Mouse (Mus musculus) G1E-ER4 (cell line): Measurements from ENCODE around the gene Klhdc7b. TPM values are rescaled to one million over a fixed set of nuclear protein-coding genes. Genes with fewer than 3 reads are reported as not detected.

Experiments used
- GATA1 ChIP-seq: IDR thresholded peaks from one replicate; pipeline ENCODE4 v1.8.0; 2012; ENCODE audit warnings: low read length, inconsistent platforms
- polyA plus RNA-seq: library from polyadenylated mRNA; stranded (reverse); fragments of >175 nt; gene quantifications from 2 replicates; pipeline ENCODE4 v1.2.3, GENCODE M21; 2012

Gene Klhdc7b
- polyA plus RNA-seq, 1 experiment = not detected

DNA sequence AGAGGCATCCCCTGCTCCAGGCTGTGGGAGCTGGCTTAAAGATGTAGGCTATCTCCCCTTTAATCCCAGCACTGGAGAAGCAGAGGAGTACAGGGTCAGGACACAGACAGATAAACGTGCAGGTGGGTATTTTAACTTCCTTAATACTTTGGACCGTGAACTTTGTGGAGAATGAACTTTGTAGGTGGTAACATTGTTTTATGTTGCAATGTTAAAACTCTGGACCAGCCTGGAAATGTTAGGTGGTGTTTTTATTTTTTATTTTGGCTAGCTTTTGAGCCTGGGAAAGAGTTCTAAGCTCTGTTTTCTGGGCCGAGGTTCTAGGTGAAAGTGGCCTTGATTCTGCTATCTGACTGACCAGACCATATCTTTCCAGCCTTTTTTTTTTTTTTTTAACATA lies 46.6 kb downstream of the Klhdc7b start:
- no peak for TF ChIP-seq GATA1

DNA sequence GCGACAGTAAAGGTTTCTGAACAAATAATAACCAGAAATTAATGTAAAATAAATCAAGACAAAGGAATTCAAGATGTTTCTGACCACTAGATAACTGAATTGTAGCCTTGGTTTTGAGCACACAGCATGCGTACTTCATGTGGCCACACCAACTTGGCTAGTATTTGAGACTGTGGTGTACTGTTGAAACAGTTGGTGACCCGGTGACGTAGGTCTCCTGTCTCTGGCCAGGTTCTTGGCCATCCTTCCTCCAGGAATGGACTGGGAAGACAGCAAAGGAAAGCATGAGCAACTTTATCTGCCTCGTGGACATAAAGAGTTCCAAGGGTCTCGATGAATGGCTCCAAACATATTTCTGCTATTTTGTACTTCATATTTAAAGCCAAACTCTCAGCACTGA lies 47.1 kb downstream of the Klhdc7b start:
- TF ChIP-seq GATA1 = no peak

DNA sequence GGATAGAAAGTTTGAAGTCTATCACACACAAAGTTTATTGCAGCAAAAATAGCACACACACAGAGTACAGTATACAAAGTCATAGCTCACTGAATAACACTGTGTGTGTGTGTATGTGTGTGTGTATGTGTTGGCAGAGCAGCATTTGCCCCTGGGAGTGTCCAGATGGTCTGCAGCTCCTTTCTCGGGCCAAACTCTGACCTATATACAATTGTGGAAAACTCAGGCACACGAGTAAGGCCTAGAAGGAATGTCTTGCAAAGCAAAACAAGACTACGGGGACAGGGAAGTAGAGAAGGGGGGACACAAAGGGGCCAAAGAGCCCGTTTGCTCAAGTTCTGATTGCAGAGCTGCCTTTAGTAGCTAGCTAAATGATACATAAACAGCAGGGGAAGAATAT lies 48.2 kb downstream of the Klhdc7b start:
- no peak for TF ChIP-seq GATA1

DNA sequence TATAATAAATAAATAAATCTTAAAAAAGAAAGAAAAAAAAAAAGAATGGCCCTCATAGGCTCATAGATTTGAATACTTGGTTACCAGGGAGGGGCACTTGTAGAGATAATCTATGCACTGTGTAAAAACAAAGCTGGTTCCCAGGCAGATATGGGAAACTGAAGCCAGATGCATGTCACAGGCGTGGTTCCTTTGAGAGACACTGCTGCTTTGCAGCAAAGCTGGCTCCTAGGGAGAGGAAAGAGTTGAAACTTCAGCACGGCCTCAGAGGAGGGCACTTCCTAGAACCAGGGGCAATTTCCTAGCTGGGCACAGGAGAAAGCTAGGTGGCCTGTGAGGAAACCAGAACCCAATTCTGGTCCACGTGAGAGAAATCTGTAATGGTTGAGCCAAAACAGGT lies 49.4 kb downstream of the Klhdc7b start:
- TF ChIP-seq GATA1 = no peak

DNA sequence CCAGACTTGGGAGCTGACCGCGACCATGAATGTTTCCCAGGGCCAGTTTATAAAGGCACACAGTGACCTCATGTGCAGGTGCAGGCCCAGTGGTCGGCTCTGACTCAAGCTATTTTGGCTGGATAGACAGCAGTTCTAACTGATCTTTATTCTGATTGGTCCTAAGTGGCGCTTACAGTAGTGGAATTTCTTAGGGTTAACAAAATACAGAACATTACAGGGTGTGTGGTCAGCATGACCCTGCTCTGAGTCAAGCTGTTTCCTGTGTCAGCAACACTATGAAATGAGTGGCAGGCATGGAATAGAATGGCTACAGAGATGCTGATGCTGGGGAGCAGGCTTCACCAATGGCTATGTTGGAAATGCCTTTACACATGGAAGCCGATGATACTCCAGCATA lies 51.2 kb downstream of the Klhdc7b start:
- TF ChIP-seq GATA1 = no peak

Other genes starting within 250 kb of the Klhdc7b start
- gene Mapk12, start 244.2 kb upstream of the Klhdc7b start, polyA plus RNA-seq = not detected in 2 replicates
- gene Mapk11, start 235.3 kb upstream of the Klhdc7b start, polyA plus RNA-seq = not detected in 2 replicates
- gene Plxnb2, start 204.1 kb upstream of the Klhdc7b start, polyA plus RNA-seq = 0.01 TPM in 1 of 2 replicates, not detected in the other
- gene Dennd6b, start 188.4 kb upstream of the Klhdc7b start, polyA plus RNA-seq = 5.3 and 7.2 TPM in 2 replicates
- gene Ppp6r2, start 173.4 kb upstream of the Klhdc7b start, polyA plus RNA-seq = 200 and 336 TPM in 2 replicates
- gene Sbf1, start 69.6 kb upstream of the Klhdc7b start, polyA plus RNA-seq = 140 and 169 TPM in 2 replicates
- gene Adm2, start 62.2 kb upstream of the Klhdc7b start, polyA plus RNA-seq = not detected in 2 replicates
- not detected in 2 replicates for gene Miox, start 50.5 kb upstream of the Klhdc7b start, polyA plus RNA-seq
- 112 and 120 TPM in 2 replicates for gene Lmf2, start 29.3 kb upstream of the Klhdc7b start, polyA plus RNA-seq
- gene Ncaph2, start 29.2 kb upstream of the Klhdc7b start, polyA plus RNA-seq = 87.9 and 95.5 TPM in 2 replicates
- 83.8 and 92.0 TPM in 2 replicates for gene Sco2, start 11.1 kb upstream of the Klhdc7b start, polyA plus RNA-seq
- 0.69 and 1.4 TPM in 2 replicates for gene Tymp, start 7.9 kb upstream of the Klhdc7b start, polyA plus RNA-seq
- gene Odf3b, start 5.6 kb upstream of the Klhdc7b start, polyA plus RNA-seq = not detected in 2 replicates
- gene Syce3, start 25.6 kb downstream of the Klhdc7b start, polyA plus RNA-seq = not detected in 2 replicates
- gene Cpt1b, start 40.9 kb downstream of the Klhdc7b start, polyA plus RNA-seq = 0.41 and 0.71 TPM in 2 replicates
- 0.05 and 0.09 TPM in 2 replicates for gene C730034F03Rik, start 44.7 kb downstream of the Klhdc7b start, polyA plus RNA-seq
- 0.45 and 1.3 TPM in 2 replicates for gene Gm44502, start 44.8 kb downstream of the Klhdc7b start, polyA plus RNA-seq
- 60.6 and 103 TPM in 2 replicates for gene Chkb, start 45.0 kb downstream of the Klhdc7b start, polyA plus RNA-seq
- not detected in 2 replicates for gene Mapk8ip2, start 69.0 kb downstream of the Klhdc7b start, polyA plus RNA-seq
- gene Arsa, start 92.5 kb downstream of the Klhdc7b start, polyA plus RNA-seq = 57.4 and 62.9 TPM in 2 replicates
- gene Shank3, start 114.7 kb downstream of the Klhdc7b start, polyA plus RNA-seq = 6.2 and 8.2 TPM in 2 replicates
- not detected in 2 replicates for gene Acr, start 183.4 kb downstream of the Klhdc7b start, polyA plus RNA-seq
- 9.2 and 12.9 TPM in 2 replicates for gene Rabl2, start 207.0 kb downstream of the Klhdc7b start, polyA plus RNA-seq